Mouse (Mus musculus) heart, adult 2 months (tissue): ENCODE measurements around the gene Slc25a21.

ENCODE experiments used
- CTCF ChIP-seq: fragments of 200-600 bp; IDR thresholded peaks from 2 replicates; pipeline ENCODE4 v1.8.1; 2022; ENCODE audit warnings: antibody characterized with exemption, mild to moderate bottlenecking, moderate library complexity
- EP300 ChIP-seq: fragments of 200-500 bp; IDR thresholded peaks from 2 replicates; pipeline ENCODE4 v1.6.1; 2011; ENCODE audit warnings: low read depth, low read length, control low read depth; ENCODE audit not compliant: insufficient read depth
- POLR2A ChIP-seq: fragments of 200-500 bp; IDR thresholded peaks from 2 replicates; pipeline ENCODE4 v1.6.1; 2011; ENCODE audit warnings: mild to moderate bottlenecking, low read depth, low read length, control low read depth; ENCODE audit not compliant: insufficient read depth

- TF ChIP-seq POLR2A (no peak), CTCF (peak; percentile 38), EP300 (no peak)
Measured at GRCm38 (mm10) chr12:56689736-56690135, 507.5 kb downstream of the Slc25a21 start.
